Mouse (Mus musculus) gastrocnemius, adult 18-20 months (tissue): Measurements from ENCODE around the gene Apon. TPM values are rescaled to one million over a fixed set of nuclear protein-coding genes. Genes with fewer than 3 reads are reported as not detected.
"Not testable (repeated sequence)": the region's sequence is repeated elsewhere in the genome, so short reads cannot be mapped to it uniquely, and the experiment has no call there.

Source experiments
- DNase-seq: peaks from one replicate; pipeline ENCODE4 v3.0.0; 2021; ENCODE audit warnings: low spot score
- total RNA-seq, 2 experiments: library from RNA; stranded (reverse); gene quantifications; 2 replicates each; pipeline ENCODE4 v1.2.3; 2021

Gene Apon
- total RNA-seq, 2 experiments from 2014 or later: 0.21 TPM; not detected in 1

DNA sequence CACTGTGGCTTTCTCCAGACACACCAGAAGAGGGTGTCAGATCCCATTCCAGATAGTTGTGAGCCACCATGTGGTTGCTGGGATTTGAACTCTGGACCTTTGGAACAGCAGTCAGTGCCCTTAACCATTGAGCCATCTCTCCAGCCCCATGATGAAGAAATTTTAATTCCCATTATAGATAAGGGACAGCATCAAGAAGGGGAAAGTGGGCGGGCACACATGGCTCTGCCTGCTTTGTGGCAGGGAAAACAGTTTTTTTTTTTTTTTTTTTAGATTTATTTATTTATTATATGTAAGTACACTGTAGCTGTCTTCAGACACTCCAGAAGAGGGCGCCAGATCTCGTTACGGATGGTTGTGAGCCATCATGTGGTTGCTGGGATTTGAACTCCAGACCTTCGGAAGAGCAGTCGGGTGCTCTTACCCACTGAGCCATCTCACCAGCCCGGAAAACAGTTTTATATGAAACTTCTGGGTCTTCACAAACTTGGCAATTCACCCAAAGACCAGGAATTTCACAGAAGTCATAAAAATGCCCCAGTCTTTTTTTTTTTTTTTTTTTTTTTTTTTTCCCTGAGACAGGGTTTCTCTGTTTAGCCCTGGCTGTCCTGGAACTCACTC is 19.0 kb downstream of the Apon start:
- not testable (repeated sequence) for DNase-seq

DNA sequence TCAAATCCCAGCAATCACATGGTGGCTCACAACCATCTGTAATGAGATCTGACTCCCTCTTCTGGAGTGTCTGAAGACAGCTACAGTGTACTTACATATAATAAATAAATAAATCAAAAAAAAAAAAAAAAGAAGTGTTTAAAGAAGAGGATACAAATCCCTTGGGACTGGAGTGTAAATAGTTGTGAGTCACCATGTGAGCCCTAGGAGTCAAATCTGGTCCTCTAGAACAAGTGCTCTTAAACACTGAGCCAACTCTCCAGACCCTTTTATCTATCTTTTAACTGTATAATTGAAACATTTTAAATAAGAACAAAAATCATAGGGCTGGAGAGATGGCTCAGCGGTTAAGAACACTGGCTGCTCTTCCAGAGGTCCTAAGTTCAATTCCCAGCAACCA is 21.5 kb downstream of the Apon start:
- not testable (repeated sequence) for DNase-seq

DNA sequence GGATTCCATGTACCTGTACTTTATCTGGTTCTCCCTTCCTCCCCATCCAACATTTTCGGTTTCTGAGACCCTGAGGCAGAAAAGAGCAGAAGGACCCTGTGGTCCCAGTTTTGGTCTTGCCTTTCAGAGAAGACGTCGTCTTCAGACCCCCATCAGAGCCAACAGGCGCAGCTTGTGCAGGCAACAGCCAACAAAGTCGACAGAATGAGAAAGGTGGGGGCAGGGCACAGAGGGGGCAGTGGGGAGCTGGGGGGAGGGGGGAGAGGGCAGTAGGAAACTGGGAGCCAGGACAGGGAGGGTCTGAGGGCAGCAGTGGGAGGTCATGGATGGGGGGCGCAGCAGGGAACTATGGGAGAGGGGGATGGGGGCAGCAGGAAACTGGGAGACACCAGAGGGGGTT is 24.3 kb downstream of the Apon start:
- no peak for DNase-seq

DNA sequence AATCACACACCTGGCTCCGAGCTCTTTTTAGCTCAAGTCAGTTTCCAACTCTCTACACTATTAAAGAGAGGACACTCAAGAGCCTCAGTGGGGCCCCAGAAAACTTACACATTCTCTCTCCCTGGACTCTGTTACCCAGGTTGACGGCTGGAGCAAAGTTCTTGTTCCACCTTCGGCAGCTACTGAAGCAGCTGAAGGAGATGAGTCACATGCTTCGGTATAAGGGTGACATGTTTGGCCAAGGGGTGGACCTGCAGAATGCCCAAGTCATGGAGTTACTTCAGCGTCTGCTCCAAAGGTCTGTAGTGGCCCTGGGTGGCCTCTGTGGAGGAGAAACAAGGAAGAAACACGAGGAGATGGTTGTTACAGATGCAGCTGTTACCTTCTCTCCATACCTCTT is 27.0 kb downstream of the Apon start:
- DNase-seq: no peak

DNA sequence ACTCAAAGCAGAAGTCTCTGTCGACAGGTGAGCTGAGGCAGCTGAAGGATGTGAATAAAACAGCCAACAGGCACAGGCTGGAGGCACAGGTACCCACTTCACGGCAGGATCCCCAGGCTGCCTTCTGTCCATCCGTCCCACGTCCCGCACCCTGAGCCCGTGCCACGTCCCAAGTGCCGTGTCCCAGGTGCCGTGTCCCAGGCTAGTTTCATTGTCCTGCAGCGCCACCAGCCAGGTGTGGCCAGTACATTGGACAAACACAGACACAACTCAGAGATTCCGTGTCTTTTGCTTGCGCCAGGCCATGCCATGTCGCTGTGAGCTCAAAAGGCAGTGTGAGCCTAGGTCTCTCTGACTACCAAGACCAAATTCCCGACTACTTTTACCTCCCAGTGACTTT is 27.8 kb downstream of the Apon start:
- no peak for DNase-seq

DNA sequence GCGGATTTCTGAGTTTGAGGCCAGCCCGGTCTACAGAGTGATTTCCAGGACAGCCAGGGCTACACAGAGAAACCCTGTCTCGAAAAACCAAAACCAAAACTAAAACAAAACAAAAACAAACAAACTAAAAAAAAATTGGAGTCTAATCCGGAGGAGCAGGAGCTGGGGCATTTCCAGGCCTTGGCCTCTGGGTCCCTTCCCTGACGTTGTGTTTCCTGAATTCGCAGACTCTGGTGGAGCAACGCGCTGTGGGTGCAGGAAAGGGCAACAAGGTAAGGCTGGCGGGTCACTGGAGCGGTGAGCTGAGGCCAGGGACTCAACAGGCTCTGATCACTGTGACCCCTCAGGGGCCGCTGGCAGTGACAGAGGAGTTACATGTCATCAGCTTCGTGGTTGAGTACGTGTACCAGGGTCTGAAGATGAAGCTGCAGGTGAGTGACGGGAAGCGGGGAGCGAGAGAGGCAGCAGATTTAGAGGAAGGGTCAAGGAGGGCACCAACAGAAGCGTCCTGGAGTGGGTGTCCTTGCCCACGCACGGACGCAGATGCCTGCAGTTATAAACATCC is 29.1 kb downstream of the Apon start:
- DNase-seq: no peak

DNA sequence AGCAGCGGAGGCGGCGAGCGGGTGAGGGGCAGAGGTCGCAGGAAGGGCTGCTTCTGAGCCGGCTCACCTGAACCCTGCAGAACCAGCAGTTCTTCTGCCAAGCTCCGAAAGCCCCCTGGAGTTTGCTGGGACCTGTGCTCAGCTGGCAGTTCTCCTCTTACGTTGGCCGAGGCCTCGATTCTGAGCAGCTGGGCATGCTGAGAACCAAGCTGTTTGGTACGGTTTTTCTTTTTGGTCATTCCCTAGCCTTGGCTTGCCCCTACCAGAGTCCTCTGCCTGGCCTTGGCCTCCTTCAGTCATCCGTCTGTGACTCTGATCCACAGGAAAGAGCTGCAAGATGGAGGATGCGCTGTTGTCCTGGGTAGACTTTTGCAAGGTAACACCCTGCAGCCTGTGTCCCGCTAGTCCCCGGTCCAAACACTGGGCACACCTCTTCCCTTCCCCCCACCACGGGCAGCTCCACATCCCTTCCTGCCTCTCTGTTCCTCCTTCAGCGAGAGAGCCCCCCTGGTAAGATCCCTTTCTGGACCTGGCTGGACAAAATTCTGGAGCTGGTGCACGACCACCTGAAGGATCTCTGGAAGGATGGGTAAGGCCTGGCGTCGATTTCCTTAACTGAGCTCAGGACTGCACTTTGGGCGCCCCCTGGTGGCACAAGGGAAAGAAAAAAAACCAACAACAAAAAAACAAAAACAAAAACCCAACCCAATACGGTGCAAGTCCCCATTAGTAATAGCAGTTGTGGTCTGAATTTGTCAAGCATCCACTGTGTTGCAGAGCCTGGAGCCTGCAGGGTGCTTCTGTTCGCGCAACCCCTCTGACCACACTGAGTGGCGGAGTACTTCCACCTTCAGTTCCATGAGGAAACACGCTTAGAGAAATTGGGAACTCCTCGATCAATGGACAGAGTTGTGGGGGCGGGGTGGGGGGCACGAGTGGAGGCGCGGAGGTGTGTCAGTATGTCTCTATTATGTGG is 30.0 kb downstream of the Apon start:
- DNase-seq: peak; percentile 51

DNA sequence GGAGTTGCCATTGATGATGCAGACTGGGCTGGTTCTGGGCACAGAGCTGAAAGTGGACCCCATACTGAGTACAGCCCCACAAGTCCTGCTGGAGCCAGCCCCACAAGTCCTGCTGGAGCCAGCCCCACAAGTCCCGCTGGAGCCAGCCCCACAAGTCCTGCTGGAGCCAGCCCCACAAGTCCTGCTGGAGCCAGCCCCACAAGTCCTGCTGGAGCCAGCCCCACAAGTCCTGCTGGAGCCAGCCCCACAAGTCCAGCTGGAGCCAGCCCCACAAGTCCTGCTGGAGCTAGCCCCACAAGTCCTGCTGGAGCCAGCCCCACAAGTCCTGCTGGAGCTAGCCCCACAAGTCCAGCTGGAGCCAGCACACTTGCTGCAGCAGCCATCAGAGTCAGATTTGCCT is 36.7 kb downstream of the Apon start:
- peak; percentile 25 for DNase-seq

DNA sequence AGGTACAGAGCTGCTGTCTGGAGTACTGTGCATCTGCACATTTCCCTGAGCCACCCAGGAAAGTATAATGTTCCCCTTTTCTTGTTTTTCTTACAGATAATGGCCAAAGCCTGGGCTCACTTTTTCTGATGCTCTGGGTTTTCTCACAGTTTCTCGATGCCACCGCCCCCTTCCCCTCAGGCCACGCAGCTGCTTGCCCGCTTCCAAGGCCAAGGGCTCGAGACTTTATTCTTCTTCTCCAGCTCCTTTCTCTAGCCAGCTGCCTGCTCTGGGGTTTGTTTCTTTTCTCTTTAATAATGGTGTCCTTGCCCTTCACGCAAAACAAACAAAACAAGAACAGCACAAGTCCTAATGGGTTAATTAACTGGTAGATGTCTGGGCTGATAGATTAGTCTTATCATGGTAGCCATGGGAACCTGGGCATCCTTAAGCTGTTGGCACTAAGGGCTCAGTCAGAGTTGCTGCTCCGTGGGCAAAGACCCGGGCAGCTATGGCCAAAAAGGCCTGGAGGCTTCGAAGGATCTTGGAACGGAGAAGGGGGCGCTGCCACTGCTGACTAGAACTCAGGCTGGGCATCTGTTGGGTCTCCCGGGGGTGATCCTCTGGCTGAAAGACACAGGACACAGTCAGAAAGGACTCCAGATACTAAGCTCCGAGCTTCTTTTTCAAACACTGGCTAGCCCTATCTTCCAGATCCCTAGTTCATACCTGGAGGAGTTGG is 42.6 kb downstream of the Apon start:
- no peak for DNase-seq

DNA sequence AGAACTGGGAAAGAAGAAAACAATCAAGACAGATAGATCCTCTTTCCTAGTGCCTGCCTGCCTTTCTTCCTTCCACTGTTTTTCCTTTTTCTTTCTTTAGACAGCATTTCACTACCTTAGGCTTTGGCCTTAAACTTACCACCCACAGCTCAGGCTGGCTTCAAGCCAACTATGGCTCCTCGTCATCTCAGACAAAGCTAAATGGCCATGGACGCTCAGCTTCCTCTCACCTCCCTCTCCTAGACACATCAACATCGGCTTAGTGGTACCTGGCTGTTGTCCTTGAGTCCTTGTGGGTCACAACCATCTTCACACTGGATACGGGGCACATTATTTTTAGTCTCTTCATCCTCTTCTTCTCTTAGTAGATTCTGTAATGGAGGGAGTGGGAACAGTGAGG is 43.3 kb downstream of the Apon start:
- no peak for DNase-seq

DNA sequence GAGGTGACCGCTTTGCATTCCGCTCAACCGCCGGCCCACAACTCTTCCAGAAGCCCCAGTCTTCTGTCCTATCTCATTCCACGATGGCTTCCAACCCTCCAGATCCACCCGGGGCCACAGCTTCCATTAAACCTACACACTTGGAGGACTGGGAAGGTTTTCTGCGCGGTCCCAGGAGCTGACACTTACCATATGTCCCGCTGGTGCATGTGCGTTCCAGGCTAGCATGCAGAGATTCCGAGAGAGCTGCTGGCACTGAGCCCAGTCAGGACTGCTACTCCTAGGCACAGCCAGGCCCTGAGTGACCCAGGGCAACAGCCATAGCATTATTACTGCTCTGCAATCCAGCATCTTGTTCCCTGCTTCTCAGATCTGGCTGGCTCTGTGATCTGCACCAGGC is 43.7 kb downstream of the Apon start:
- DNase-seq: no peak

DNA sequence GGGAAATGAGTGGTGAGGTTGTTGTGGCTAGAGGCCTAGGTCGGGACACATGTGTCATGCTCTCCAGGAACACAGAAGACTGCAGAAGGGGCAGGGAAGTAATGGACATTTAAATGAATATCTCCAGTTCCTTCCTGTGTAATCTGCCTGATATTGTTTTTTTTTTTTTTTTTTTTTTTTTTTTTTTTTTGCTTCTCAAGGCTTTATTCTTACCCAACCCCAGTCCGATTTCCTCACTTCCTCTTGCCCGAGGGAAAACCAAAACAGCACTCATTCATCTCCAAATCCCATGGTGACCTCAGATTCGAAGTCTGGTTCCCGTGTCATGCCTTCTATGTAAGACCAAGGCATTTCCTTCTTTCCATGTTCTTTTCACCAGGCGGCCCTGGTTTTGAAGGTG is 44.3 kb downstream of the Apon start:
- no peak for DNase-seq

DNA sequence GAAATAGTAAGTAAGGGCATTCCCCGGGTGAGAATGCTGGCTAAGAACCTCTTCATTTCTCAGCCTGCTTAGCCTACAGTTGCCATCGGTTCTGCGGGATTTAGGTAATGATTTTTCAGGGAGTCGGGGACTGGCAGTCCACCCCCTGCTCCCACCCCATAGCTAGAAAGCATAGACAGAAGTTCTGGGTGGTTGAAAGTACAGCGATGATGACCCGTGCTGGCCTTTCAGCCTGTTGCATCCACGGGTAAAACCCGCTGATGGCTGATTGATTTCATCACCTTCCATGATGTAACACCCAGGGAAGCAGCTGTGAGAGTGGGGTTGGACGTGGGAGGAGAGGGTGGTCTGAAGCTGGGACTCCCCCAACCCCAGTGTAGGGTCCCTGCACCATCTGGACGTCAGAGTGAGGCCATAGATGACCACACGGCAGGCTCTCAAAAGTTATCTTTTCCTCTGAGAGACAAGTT is 44.8 kb downstream of the Apon start, which contains the start of gene Il23a:
Gene Il23a (minus strand): TSS at position 51 of the 470 bp plus-strand sequence.
- no peak for DNase-seq

DNA sequence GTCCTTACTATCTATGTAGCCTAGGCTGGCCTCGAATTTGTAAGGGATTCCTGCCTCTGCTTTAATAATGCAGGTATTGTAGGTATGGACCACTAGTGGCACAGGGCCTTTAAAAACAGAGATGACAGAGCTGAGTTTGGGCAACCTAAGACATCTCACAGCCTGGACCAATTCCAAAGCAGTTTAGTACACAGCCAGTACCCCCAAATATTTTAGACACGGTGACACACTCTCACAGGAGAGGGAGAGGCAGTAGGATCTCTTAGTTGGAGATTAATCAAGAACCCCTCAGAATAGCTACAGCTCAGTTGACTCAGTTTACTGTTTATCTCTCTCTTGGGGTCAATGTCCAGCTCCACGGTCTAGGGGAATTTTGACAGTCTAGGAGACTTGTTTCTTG is 48.5 kb downstream of the Apon start:
- no peak for DNase-seq

DNA sequence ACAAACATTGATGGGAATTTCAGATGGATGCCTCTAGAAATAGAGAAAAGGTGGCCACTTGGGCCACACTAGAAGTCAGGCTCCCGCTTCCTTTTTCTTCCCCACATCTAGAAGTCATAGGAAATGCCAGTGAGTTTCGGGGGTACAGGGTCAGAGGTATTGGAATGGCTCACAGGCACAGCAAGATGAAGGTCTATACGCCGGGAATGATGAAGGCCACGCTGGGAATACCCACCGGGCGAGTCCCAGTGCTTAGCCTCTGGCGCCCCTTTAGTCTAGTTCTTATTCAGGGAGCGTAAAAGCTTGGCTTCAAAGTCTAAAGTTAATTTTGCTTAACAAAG is 48.9 kb downstream of the Apon start:
- no peak for DNase-seq

DNA sequence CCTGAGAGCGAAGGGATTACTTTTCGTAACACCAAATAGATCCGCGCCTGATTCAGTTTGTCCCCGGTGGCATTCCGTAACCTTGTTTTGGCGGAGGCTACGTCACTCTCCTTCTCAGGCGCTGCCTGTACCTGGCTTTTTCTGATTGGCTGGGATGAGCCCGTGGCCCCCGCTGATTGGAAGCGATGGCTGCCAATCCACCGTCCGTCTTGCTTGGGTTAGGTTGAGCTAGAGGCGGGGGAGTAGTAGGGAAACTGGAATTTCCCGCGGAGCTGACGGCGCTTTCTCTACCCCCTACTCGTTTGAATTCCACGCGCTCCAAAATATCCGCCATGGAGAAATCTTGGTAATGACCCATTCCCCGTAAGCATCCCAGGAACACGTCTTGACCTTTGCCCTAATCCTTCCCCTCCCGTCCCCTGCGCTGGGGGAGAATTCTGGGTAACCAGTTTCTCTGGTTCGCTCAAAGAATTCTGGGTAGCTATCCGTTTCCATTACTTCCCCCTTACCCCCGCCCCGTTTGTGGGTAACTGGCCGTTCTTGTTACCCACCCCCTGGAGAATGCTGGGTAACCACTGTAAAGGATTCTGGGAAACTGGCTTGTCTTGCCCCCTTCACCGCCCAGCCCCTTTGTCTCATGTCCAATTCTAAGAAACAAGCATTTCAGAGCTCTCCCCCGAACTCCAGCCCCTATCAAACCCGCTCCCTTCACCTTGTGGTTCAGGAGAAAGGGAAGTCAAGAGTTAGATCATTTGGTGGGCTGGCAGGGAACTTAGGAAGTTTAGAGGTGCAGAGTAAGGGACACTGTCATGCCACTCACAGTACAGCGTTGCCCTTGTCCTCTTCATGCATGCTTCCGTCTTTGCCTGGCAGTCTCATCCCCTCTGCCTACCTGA is 49.5 kb downstream of the Apon start, which contains the start of gene Pan2:
Gene Pan2 (plus strand): TSS at position 210 of the 896 bp plus-strand sequence.
- DNase-seq: peak; percentile 100
